Mouse (Mus musculus) E14TG2a.4 (cell line): ENCODE measurements at regions not wholly inside any gene's neighbourhood (a gene's known extent, or its start where the extent isn't known, plus 50 kb on each side); places are given as distances from the start of the nearest gene placed in this dataset.

Experiments
- H3K27me3 ChIP-seq: 2 replicates; pipeline ENCODE4 v1.6.1; 2014; ENCODE audit warnings: low read length, control low read depth; ENCODE audit not compliant: insufficient read depth
- H3K36me3 ChIP-seq: 2 replicates; pipeline ENCODE4 v1.6.1; 2014; ENCODE audit warnings: low read length, control low read depth; ENCODE audit not compliant: insufficient read depth
- H3K4me1 ChIP-seq: replicated peaks from 2 replicates; pipeline ENCODE4 v1.6.1; 2014; ENCODE audit warnings: low read depth, low read length, control low read depth
- H3K4me3 ChIP-seq: replicated peaks from 2 replicates; pipeline ENCODE4 v1.5.1; 2014; ENCODE audit warnings: mild to moderate bottlenecking, low read length
- H3K9me3 ChIP-seq: 2 replicates; pipeline ENCODE4 v1.6.1; 2014; ENCODE audit warnings: low read length, control low read depth
- CTCF ChIP-seq: conservative IDR thresholded peaks from 2 replicates; pipeline ENCODE4 v1.5.1; 2014; ENCODE audit warnings: low read length
- NANOG ChIP-seq: IDR thresholded peaks from 2 replicates; pipeline ENCODE4 v1.6.1; 2014; ENCODE audit warnings: borderline replicate concordance, low read length, mixed read lengths
- POU5F1 ChIP-seq: IDR thresholded peaks from 2 replicates; pipeline ENCODE4 v1.6.1; 2014; ENCODE audit warnings: low read length, borderline replicate concordance

- Histone ChIP-seq H3K27me3 (no peaks in the 10 kb centered on the region), H3K4me3 (no peak overlapping the region), H3K4me1 (peaks cover 5% of the 10 kb centered on the region; the same call in 1 of the 2 replicates), H3K9me3 (no peaks in the 10 kb centered on the region), H3K36me3 (no peaks in the 10 kb centered on the region)
- no peak for TF ChIP-seq POU5F1
- TF ChIP-seq NANOG: no peak
- no peak for TF ChIP-seq CTCF
Observed at GRCm38 (mm10) chr17:59760889-59761288, 747.7 kb upstream of the Nudt12 start.

- Histone ChIP-seq H3K4me1 (no peaks in the 10 kb centered on the region), H3K9me3 (no peaks in the 10 kb centered on the region), H3K27me3 (no peaks in the 10 kb centered on the region), H3K4me3 (no peak overlapping the region), H3K36me3 (no peaks in the 10 kb centered on the region)
- TF ChIP-seq CTCF: no peak
- TF ChIP-seq NANOG: no peak
Observed at GRCm38 (mm10) chr17:59746106-59746505, 732.9 kb upstream of the Nudt12 start.
